Mouse (Mus musculus) liver, embryonic 12.5 days (tissue): ENCODE measurements at regions not wholly inside any gene's neighbourhood (a gene's known extent, or its start where the extent isn't known, plus 50 kb on each side); places are given as distances from the start of the nearest gene placed in this dataset.
A peak's percentile ranks its signal among the peaks of the same experiment; 100 is the strongest.

Experiments
- ATAC-seq: fragments of 200-750 bp; cut with Nextera tagmentation; 2 replicates; pipeline ENCODE4 v1.8.0; 2017; ENCODE audit warnings: moderate number of reproducible peaks, mild to moderate bottlenecking, moderate library complexity
- H3K27ac ChIP-seq: fragments of 300-500 bp; sonication (generic); 2 replicates; pipeline ENCODE4 v1.5.1; 2016; ENCODE audit warnings: mild to moderate bottlenecking
- H3K27me3 ChIP-seq: fragments of 300-500 bp; sonication (generic); replicated peaks from 2 replicates; pipeline ENCODE4 v1.6.1; 2016; ENCODE audit warnings: mild to moderate bottlenecking, moderate library complexity
- H3K36me3 ChIP-seq: fragments of 300-500 bp; sonication (generic); 2 replicates; pipeline ENCODE4 v1.6.1; 2016; ENCODE audit warnings: mild to moderate bottlenecking, moderate library complexity
- H3K4me1 ChIP-seq: fragments of 300-500 bp; sonication (generic); 2 replicates; pipeline ENCODE4 v1.6.1; 2016
- H3K4me2 ChIP-seq: fragments of 300-500 bp; sonication (generic); 2 replicates; pipeline ENCODE4 v1.6.1; 2016; ENCODE audit warnings: mild to moderate bottlenecking, moderate library complexity
- H3K4me3 ChIP-seq: fragments of 300-500 bp; sonication (generic); 2 replicates; pipeline ENCODE4 v1.5.1; 2016; ENCODE audit warnings: mild to moderate bottlenecking, moderate library complexity
- H3K9ac ChIP-seq: fragments of 300-500 bp; sonication (generic); 2 replicates; pipeline ENCODE4 v1.6.1; 2016; ENCODE audit warnings: mild to moderate bottlenecking, moderate library complexity
- H3K9me3 ChIP-seq: fragments of 300-500 bp; sonication (generic); replicated peaks from 2 replicates; pipeline ENCODE4 v1.6.1; 2016; ENCODE audit warnings: mild to moderate bottlenecking, moderate library complexity
- WGBS: fragments of 180-500 bp; shearing (Covaris S2); methylation state at CpG from one replicate; pipeline ENCODE4 v1.1.7; 2016; ENCODE audit not compliant: insufficient replicate concordance; 5-methylcytosine and 5-hydroxymethylcytosine counted together

GRCm38 (mm10) chr9:50433525-50433924, 60.8 kb upstream of the Plet1 start:
- Histone ChIP-seq H3K9ac (no peak overlapping the region), H3K4me2 (no peak overlapping the region), H3K4me1 (no peaks in the 10 kb centered on the region), H3K36me3 (no peaks in the 10 kb centered on the region), H3K27ac (no peak overlapping the region), H3K4me3 (no peak overlapping the region), H3K9me3 (no peaks in the 10 kb centered on the region), H3K27me3 (no peaks in the 10 kb centered on the region)
- ATAC-seq = no peak
- 68% methylated on average over 4 of the region's 4 CpGs for WGBS

GRCm38 (mm10) chr9:50433978-50434377, 60.3 kb upstream of the Plet1 start:
- H3K27me3 ChIP-seq = no peaks in the 10 kb centered on the region
- no peak overlapping the region for H3K9ac ChIP-seq
- H3K27ac ChIP-seq = no peak overlapping the region
- ATAC-seq = no peak
- no peak overlapping the region for H3K4me2 ChIP-seq
- no peaks in the 10 kb centered on the region for H3K9me3 ChIP-seq
- H3K4me1 ChIP-seq = no peaks in the 10 kb centered on the region
- 59% methylated on average over 4 of the region's 4 CpGs for whole genome bisulfite sequencing
- H3K36me3 ChIP-seq = no peaks in the 10 kb centered on the region
- no peak overlapping the region for H3K4me3 ChIP-seq

- H3K9ac ChIP-seq = no peak overlapping the region
- 13% methylated on average over 17 of the region's 17 CpGs for WGBS
- no peaks in the 10 kb centered on the region for H3K36me3 ChIP-seq
- H3K4me2 ChIP-seq = peak overlapping the region; percentile 54
- no peak overlapping the region for H3K4me3 ChIP-seq
- H3K4me1 ChIP-seq = no peaks in the 10 kb centered on the region
- ATAC-seq = no peak; the same call in 1 of the 2 replicates
- H3K9me3 ChIP-seq = no peaks in the 10 kb centered on the region
- no peak overlapping the region for H3K27ac ChIP-seq
- H3K27me3 ChIP-seq = no peaks in the 10 kb centered on the region
Observed at GRCm38 (mm10) chr9:50437830-50438722, 56.2 kb upstream of the Plet1 start.

GRCm38 (mm10) chr9:50438738-50439137, 55.6 kb upstream of the Plet1 start:
- no peaks in the 10 kb centered on the region for H3K27me3 ChIP-seq
- no peak overlapping the region for H3K4me3 ChIP-seq
- H3K4me2 ChIP-seq = no peak overlapping the region
- H3K36me3 ChIP-seq = no peaks in the 10 kb centered on the region
- no peaks in the 10 kb centered on the region for H3K9me3 ChIP-seq
- no peaks in the 10 kb centered on the region for H3K4me1 ChIP-seq
- H3K9ac ChIP-seq = no peak overlapping the region
- H3K27ac ChIP-seq = no peak overlapping the region
- 55% methylated on average over 7 of the region's 7 CpGs for WGBS
- ATAC-seq = no peak

GRCm38 (mm10) chr9:50440222-50440621, 54.1 kb upstream of the Plet1 start:
- 53% methylated on average over 3 of the region's 3 CpGs for WGBS
- H3K4me1 ChIP-seq = no peaks in the 10 kb centered on the region
- ATAC-seq = no peak
- no peaks in the 10 kb centered on the region for H3K9me3 ChIP-seq
- no peaks in the 10 kb centered on the region for H3K27me3 ChIP-seq
- H3K9ac ChIP-seq = no peak overlapping the region
- H3K4me3 ChIP-seq = no peak overlapping the region
- no peak overlapping the region for H3K4me2 ChIP-seq
- H3K27ac ChIP-seq = no peak overlapping the region
- H3K36me3 ChIP-seq = no peaks in the 10 kb centered on the region

GRCm38 (mm10) chr9:50440689-50441088, 53.6 kb upstream of the Plet1 start:
- no peaks in the 10 kb centered on the region for H3K27me3 ChIP-seq
- H3K4me2 ChIP-seq = no peak overlapping the region
- H3K4me3 ChIP-seq = no peak overlapping the region
- no peaks in the 10 kb centered on the region for H3K36me3 ChIP-seq
- H3K4me1 ChIP-seq = no peaks in the 10 kb centered on the region
- H3K9me3 ChIP-seq = no peaks in the 10 kb centered on the region
- 64% methylated on average over 2 of the region's 2 CpGs for WGBS
- no peak overlapping the region for H3K27ac ChIP-seq
- ATAC-seq = no peak
- no peak overlapping the region for H3K9ac ChIP-seq

- Histone ChIP-seq H3K9ac (no peak overlapping the region), H3K27ac (no peak overlapping the region), H3K4me3 (no peak overlapping the region), H3K9me3 (no peaks in the 10 kb centered on the region), H3K27me3 (no peaks in the 10 kb centered on the region), H3K4me1 (peaks cover 4% of the 10 kb centered on the region; the same call in 1 of the 2 replicates), H3K4me2 (no peak overlapping the region), H3K36me3 (no peaks in the 10 kb centered on the region)
- whole genome bisulfite sequencing = 49% methylated on average over 23 of the region's 23 CpGs
- no peak for ATAC-seq
Observed at GRCm38 (mm10) chr9:50443708-50444463, 50.4 kb upstream of the Plet1 start.
